Mouse (Mus musculus) adrenal gland, adult 2 months (tissue): ENCODE measurements around the gene Scp2. TPM values are rescaled to one million over a fixed set of nuclear protein-coding genes. Genes with fewer than 3 reads are reported as not detected.

Experiments
- DNase-seq: peaks from one replicate; pipeline ENCODE4 v3.0.0; 2021
- microRNA-seq, 2 experiments: library from miRNA; unstranded; fragments of <30 nt; microRNA quantifications; one replicate each; pipeline ENCODE4 v1.2.0; 2021
- polyA plus RNA-seq: library from polyadenylated mRNA; depleted of rRNA; stranded (reverse); fragments of >200 nt; gene quantifications from 2 replicates; pipeline ENCODE4 v1.2.3, GENCODE M21; 2012; rRNA removed
- total RNA-seq, 2 experiments: library from RNA; stranded (reverse); gene quantifications; 2 replicates each; pipeline ENCODE4 v1.2.3; 2021

Gene Scp2
- total and polyA plus RNA-seq, 3 experiments: 70.2 to 443 (median 265) TPM

DNA sequence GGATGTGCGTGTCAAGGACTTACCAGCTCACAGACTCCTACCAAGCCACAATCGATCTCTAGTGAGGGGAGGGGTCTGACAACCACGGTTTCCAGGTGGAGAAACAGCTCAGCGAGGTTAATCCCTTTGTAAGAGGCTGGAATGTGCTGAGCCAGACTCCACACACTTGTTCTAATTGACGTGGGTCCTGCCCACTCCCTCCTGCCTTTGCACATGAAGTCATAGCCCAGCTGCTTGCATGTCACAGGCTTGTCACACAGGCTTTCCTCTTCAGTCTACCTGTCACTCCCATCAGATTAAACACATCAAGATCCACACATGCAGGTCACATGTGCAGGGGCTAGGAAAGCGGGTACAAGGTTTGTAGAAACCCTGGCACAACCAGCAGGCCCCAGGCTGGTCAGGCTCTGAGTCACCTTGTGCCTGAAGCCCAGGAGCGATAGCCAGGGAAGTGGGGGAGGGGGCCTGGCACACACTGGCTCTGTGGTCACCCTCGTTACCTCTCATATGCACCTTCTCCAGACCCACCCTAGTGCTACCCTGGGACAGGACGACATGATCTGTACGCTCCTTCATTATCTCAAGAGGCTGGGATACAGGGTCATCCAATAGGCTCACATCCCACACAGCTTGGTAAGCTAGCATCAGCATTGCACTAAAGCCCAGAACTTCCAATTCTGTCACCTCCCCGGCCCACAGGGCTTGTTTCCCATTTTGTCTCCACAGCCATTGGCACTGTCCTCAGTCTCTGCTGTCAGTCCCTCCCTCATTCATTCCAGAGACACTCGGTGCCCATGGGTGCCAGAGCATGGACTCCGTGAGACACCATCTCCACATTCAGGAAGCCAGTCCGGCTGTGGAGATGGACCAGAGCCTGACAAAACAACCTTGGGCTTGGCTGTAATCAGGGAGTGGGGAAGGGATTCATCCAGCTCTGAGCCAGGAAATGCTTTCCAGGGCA, 125.6 kb downstream of the Scp2 start:
- no peak for DNase-seq

DNA sequence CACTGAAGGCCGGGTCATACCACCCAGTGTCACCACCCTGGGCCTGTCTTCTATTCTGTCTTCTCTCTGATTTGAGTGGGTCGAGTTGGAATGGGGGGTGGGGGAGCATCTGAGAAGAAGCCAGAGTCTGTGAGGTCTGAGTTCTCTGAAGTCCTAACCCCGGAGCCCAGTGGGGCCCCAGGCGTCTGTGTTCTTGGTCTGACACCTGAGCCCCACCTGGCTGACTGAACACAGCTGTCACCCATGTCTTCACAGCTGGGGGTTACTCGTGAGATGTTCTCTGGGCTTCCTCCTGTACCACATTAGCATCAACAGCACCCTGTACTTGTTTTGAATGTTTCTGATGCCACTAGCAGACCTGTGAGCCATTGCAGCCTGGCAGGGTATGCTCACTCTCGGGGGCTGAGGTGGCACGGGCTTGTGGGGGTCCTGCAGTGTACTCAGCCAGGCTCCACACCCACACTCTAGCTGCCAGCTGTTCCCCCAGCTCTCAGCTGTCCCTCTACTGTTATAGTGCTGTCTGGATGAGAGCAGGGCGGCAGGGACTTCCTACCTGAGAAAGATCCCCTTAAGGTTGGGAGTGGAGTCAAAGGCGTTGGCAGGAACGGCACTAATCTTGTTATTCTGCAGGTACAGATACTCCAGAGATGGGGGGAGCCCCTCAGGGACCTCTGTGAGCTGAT, 126.4 kb downstream of the Scp2 start:
- no peak for DNase-seq

DNA sequence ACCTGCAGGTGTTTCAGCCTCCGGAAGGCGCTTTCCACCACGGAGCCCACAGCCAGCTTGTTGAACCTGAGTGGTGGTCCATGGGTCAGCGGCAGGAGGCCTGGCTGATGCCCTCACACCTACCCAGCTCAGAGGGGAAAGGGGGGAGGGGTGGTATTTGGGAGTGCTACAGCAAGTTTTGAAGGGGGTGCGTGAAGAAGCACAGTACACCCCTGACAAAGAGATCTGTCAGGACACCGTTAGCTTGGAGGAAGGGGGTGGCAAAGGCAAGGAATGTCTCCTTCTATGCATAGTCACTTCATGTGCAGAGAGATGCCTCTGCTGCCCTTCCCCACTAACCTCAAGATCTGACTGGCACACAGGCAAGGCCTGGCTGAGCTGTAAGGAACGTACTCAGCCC, 127.0 kb downstream of the Scp2 start:
- DNase-seq: no peak

DNA sequence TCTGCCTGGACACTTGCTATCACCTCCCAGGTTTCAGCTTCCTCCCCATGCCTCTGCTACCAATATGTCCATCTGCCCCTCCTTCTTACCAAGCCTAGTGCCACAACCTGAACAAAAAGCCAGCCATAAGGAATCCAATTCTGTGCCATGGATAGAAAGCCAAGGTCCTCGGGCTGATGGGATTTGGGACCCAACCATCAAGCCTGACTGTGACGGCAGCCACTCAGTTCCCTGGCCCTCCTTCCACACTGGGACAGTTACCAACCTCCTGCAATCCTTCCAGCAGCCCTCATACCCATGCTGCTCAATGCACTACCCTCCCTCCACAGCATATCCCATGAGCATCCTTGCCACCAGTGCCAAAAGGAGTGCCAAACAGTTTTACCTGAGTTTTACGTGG, 128.5 kb downstream of the Scp2 start:
- peak; percentile 35 for DNase-seq

DNA sequence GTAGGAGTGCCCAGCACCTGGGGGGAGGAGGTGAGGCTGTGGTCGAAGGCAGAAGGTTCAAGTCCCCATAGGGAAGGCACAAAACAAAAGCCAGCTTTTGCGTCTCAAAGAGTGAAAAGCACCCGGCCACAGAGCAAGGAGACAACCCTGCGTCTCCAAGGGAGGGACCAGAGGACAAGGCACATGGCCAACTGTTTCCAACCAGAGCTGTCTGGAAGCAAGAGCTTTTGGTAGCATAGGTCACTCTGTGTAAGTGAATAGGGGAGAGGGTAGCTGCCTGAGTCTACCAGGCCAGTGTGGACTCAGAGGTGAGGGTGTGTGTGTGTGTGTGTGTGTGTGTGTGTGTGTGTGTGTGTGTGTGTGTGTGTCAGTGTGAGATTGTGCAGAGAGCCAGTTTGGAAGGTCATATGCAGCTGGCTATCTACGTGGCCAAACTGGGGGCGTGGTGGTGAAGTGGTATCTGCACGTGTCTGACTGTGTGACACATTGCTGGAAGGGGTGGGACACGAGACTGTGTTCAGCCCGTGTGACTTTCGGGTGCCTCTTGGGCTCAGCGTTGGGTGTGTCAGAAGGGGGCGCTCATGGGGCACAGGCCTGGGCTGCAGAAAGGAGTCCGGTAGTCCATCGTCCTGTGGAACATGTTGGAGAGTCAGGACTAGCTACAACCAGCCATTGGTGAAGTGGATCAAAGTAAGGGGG, 129.6 kb downstream of the Scp2 start:
- peak; percentile 77 for DNase-seq

DNA sequence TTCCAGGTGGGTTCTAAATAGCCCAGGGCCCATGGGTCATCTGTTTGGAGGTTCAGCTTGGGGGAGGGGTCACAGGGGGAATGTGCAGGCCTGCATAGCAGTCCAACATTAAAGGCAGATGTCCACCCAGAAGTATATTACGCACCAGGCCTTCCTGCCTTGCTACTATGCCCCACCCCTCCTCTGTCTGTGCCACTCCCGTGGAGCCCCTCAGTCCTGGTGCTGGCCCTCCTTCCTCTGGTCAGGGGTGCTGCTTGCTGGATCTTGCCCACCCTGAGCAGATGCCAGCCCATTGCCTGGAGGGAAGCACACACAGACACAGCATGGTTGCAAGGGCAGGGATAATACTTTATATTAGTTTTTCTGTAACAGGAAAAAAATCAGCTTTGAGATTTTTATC, 130.3 kb downstream of the Scp2 start:
- DNase-seq: no peak

DNA sequence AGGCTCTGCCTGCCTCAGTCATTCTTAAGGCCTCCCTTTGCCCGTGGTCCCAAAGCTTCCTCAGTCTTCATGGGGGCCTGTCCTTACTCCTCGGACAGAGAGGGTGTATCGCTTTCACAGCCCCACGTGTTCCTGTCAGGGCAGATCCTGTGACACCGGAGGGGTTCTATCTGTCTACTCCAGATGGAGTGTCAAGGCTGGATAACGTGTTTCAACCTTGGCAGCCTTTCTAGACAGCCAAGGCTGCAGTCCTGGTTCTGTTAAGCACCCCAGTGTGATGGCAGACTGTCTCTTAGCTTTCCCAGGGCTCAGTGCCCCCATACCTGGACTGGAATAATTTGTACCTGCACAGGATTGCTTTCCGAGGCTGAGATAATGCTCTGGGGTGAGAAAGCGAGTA, 136.3 kb downstream of the Scp2 start:
- no peak for DNase-seq

DNA sequence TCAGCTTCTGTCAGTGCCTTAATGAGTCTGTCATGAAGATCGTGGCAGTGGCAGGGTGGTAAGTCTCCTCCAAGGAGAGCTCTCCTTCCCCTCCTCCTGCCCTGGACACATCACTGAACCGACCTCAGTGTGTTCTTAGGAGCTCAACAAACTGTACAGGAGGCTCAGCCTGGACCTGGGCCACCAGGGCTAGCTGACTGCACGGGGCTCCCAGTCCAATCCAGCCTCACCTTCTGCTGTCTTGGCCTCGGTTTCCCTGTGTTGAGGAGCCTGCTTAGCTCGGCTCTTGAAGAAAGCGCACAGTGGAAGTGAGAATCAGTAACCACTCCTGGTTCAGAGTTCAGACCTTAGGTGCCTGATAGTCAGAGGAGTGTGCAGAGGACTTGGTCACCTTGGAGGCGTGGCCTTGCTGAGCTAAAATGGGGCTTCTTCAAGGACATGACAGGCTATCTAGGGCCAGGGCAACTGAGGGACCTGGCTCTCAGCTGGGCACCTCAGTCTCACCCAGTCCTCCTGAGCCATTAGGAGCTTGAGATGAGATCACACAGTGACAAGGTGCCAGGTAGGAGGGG, 137.2 kb downstream of the Scp2 start:
- DNase-seq: no peak

DNA sequence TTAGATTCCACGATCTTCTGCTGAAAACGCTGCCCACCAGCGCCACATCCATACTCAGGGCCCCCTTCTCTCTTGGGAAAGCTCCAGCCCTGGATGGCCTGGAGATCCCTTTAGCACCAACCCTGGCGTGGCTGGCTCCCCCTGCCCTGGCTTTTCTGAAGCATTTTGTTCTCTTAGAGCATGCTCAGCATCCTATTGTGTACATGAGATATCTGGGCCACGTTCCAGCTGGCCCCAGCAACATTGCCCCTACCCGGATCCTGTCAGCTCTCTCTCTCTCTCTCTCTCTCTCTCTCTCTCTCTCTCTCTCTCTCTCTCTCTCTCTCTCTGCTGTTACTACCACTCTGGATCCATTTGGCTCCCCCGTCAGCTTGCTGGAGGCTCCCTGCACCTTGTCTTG, 139.5 kb downstream of the Scp2 start:
- no peak for DNase-seq

DNA sequence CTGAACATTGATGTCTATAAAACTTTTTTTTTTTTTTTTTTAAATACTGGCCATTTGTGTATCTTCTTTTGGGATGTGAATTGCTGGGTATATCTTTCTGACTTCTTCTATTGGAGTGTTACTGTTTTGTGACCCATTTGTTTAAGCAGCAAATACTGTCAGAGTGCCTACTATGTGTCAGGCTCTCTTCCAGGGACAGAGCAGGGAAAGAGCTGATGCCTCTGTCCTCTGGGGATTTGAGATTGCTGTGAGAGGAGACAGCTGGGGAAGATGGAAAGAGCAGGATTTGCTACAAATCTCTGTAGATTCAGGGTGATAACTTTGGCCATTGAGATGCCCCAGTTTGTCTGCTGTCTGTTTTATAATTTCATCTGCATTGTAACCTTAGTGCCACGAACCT, 145.4 kb downstream of the Scp2 start:
- no peak for DNase-seq

DNA sequence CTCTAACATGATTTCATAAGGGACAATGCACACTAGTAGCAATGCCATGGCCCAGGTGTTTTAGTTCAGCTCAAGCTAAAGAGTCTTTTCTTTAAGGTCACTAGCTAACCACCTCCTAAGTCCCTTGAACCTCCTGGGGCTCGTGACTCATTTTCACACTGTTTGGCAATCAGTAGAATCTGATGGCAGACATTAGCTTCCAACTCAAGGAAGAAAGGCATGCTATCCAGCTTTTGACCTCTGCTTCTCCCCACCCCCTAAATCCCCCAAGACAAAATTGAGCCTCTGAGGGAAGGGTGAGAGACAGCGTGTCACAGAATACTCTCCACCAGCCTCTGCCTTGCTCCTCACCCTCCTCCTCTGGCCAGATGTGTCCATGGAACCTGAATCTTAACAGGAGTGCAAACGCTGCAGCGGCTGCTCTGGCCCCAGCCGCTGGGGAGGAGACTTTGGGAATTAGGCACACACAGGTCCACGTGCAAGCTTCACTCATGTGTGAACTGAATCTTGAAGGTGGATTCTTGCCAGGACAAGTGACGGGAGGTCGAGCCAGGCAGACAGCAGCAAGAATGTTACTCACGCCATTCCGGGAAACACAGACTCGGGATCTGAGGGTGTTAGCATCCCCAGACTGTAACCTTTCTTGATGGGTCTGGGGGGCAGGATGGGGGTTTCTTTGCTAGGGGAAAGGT, 146.0 kb downstream of the Scp2 start:
- DNase-seq: peak; percentile 34

DNA sequence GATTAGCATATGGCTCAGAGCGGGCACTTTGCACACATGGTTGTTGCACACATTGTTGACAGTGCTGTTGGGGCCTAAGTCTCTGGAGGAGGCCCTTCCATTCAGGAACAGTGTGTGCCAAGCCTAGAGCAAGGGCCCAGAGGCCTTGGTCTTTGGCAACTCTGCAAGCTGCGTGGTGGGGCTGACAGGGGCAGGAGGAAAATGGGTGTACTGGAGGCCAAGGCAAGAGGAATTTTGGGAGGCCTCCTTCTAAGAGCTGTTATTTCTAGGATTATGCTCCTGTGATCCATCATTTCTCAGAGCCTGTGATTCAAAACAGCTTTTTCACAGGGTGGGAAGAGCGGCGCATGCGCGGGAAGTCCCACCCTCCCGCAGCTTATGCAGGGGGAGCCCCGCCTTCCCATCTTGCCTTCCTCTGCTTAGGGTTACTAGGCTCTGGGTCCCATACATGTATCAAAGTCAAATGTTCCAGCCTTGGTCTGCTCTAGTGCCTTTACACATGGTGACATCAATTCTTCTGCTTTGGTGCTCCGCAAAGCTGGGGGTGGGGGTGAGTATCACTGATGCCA, 148.3 kb downstream of the Scp2 start:
- DNase-seq: no peak

DNA sequence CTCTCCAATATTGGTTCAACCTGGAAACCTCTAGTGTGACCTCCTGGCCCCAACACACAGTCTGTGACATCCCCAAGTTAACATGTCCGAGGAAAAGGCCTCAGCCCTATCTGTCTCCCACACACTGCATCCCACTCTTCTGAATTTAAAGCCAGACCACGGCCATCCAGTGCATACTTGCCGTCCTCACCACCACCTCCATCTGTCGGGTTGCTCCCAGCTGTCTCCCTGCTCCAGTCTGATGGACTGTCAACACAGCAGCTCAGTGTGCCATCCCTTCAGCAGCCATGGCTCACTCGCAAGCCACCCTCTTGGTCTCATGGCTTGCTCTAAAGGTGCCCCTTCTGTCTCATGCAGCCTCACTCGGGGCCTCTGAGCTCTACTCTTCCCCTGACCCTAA, 149.1 kb downstream of the Scp2 start:
- no peak for DNase-seq

DNA sequence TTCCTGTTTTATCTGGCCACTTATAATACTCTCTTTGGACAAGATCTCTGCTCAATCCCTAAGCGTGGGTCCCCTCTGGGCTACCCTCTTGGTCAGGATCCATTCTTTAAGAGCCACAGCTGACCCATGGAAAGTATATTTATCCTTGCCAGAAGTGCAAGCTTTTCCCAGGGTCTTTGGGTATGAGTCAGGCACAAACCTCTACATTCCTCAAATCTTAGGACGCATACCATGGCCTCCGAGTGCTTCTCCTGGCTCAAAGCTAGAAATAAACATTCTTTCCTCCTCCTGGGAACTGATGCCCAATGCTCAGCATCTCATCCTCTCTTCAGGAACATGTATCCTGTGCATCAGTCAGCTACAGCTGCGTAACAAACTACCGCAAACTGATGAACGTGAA, 149.8 kb downstream of the Scp2 start:
- DNase-seq: no peak

Small RNA genes within 50 kb of the gene (microRNA-seq; reads per million reads assigned to microRNA genes)
- gene Mir6397: 0 reads per million in 2 experiments

Other genes starting within 250 kb of the Scp2 start
- 100 to 1,000 TPM; 231 to 235 TPM for gene Cpt2, start 221.4 kb downstream of the Scp2 start, total RNA-seq
- 475 and 582 TPM in 2 replicates for gene Cpt2, start 221.4 kb downstream of the Scp2 start, polyA plus RNA-seq
- gene Slc1a7, start 176.7 kb downstream of the Scp2 start, total RNA-seq: under 1 TPM; 0.20 to 0.48 TPM
- gene Slc1a7, start 176.7 kb downstream of the Scp2 start, polyA plus RNA-seq: 0.20 and 0.22 TPM in 2 replicates
- 10 to 100 TPM in 1 of 2 experiments, 1 to 10 TPM in 1; 8.0 to 17.4 TPM for gene Podn, start 48.6 kb downstream of the Scp2 start, total RNA-seq
- gene Podn, start 48.6 kb downstream of the Scp2 start, polyA plus RNA-seq: 17.6 and 21.9 TPM in 2 replicates
- 10 to 100 TPM; 23.0 to 26.4 TPM for gene Echdc2, start 20.4 kb upstream of the Scp2 start, total RNA-seq
- gene Echdc2, start 20.4 kb upstream of the Scp2 start, polyA plus RNA-seq: 82.2 and 91.8 TPM in 2 replicates
- gene Zyg11a, start 73.0 kb upstream of the Scp2 start, total RNA-seq: 1 to 10 TPM in 1 of 2 experiments, under 1 TPM in 1; 0.32 to 3.8 TPM
- 0.24 and 0.98 TPM in 2 replicates for gene Zyg11a, start 73.0 kb upstream of the Scp2 start, polyA plus RNA-seq
- gene Zyg11b, start 156.1 kb upstream of the Scp2 start, total RNA-seq: 10 to 100 TPM; 34.1 to 43.0 TPM
- gene Zyg11b, start 156.1 kb upstream of the Scp2 start, polyA plus RNA-seq: 7.4 and 8.6 TPM in 2 replicates
- 10 to 100 TPM; 46.9 to 53.0 TPM for gene Coa7, start 183.1 kb upstream of the Scp2 start, total RNA-seq
- 6.5 and 7.7 TPM in 2 replicates for gene Coa7, start 183.1 kb upstream of the Scp2 start, polyA plus RNA-seq
- gene Shisal2a, start 238.4 kb upstream of the Scp2 start, total RNA-seq: 1 to 10 TPM; 6.4 to 9.5 TPM
- 14.3 and 16.2 TPM in 2 replicates for gene Shisal2a, start 238.4 kb upstream of the Scp2 start, polyA plus RNA-seq